Mouse (Mus musculus) urinary bladder, postnatal 14 days (tissue): ENCODE measurements around the gene Txnrd2.
A peak's percentile ranks its signal among the peaks of the same experiment; 100 is the strongest.

ENCODE experiments used
- DNase-seq: peaks from one replicate; pipeline ENCODE4 v3.0.0; 2021; ENCODE audit warnings: low spot score

Gene Txnrd2

DNA sequence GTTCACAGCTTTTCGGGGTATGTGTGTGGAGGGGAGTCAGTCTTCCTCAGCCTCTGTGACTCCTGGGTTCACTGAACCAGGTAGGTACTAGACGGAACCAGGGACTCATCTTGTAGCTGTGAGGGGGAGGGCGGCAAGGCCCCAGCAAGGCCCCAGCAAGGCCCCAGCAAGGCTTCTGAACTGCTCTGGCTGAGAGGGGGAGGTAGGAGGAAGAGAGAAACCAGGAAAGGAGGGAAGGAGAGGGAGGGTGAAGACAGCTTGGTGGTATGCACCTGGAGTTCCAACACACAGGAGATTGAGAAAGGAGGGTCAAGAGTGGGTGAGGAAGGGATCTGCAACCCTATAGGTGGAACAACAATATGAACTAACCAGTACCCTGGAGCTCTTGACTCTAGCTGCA is 9.3 kb upstream of the Txnrd2 start:
- no peak for DNase-seq

DNA sequence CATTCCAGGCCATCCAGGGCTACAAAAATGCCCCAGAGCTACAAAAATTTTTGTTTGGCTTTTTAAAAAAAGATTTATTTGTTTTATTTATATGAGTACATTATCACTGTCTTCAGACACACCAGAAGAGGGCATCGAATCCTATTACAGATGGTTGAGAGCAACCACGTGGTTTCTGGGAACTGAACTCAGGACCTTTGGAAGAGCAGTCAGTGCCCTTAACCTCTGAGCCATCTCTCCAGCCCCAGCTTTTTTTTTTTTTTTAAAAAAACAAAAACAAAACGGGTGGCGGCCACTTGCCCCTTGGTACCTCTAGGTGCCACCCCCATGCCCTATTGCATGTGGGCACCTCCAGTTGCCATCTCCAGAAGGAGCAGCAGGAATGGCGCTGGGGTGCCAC is 8.7 kb upstream of the Txnrd2 start:
- DNase-seq, result no peak

DNA sequence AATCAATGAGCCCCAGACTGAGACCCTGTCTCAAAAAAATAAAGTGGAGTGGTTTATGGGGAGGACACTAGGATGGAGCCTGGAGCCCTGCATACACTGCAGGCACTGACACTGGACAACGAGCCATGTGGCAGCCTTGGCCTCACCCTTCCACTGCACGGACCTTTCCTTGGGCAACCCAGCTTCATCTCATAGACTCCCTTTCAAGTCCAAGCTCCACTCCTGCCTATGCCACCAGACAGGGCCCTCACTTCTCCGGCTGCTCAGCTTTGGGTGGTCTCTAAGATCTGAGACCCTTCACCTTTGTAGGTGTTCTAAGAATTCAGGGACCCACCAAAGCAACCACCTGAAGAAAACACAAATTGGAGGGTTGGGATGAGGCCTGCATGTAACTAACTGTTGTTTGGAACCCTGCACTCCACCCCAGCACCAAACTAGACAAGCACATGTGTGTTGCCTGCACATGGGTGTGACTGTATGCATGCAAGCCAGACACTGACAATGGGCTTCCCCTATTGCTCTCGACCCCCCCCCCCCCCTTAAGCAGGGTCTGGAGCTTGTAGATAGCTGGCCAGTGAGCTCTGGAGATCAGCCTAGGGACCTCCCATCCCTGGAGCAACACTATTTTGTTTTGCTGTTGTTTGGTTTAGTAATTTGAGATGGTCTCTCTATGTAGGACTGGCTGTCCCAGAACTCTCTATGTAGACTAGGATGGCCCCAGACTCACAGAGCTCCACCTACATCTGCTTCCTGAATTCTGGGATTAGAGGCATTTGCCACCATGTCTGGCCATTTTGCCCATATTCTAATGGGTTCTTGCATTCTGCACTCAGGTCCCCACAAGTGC is 7.2 kb upstream of the Txnrd2 start:
- DNase-seq, result no peak

DNA sequence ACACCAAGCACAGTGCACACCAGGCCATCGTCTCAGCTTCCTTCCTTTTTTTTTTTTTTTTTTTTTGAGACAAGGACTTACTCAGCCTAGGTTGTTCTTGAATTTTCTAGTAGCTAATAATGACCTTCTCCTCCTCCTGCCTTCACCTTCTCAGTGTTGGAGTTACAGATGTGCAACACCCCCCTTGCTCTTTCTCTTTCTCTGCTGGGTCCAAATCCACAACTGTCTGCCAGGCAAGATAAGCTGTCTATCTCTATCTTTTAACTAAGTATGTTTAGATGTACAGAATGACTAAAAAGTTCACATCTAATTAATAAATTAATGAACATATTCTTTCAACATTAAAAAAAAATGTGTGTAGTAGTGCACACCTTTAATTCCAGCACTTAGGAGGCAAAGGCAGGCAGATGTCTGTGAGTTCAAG is 6.6 kb upstream of the Txnrd2 start:
- DNase-seq, result no peak

DNA sequence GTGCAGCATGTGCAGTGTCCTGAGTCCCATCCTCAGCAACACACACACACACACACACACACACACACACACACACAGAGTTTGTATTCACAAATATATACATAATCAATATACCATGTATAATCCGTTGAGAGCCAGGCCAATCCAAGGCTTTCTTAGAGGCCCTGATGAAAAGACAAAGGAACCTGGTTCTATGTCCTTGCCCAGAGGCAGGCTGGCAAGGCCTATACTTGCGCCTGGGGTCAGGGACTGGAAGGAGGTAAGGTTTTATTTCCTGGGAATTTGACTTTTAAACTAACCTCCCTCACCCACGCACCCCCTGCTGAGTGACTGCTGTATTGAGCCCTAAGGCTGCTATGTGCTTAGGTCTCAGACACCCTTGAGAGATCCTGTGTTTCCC is 5.6 kb upstream of the Txnrd2 start:
- no peak for DNase-seq

GRCm38 (mm10) chr16:18423203-18423914 is 2.8 kb upstream of the Txnrd2 start:
- DNase-seq, result no peak

DNA sequence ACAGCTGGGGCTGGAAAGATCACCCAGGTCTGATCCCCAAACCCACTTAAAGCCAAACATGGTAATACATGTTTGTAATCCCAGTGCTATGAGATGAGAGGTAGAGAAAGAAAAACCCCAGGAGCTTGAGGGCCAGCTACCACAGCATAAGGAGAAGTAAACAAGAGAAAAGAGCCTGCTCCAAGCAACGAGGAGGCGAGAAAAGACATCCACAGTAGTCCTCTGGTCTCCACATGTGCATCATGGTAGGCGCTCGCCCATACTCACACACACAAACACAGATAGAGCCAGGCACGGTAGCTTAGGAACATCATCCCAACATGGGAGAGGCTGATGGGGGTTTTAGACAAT is 2.3 kb upstream of the Txnrd2 start:
- no peak for DNase-seq

DNA sequence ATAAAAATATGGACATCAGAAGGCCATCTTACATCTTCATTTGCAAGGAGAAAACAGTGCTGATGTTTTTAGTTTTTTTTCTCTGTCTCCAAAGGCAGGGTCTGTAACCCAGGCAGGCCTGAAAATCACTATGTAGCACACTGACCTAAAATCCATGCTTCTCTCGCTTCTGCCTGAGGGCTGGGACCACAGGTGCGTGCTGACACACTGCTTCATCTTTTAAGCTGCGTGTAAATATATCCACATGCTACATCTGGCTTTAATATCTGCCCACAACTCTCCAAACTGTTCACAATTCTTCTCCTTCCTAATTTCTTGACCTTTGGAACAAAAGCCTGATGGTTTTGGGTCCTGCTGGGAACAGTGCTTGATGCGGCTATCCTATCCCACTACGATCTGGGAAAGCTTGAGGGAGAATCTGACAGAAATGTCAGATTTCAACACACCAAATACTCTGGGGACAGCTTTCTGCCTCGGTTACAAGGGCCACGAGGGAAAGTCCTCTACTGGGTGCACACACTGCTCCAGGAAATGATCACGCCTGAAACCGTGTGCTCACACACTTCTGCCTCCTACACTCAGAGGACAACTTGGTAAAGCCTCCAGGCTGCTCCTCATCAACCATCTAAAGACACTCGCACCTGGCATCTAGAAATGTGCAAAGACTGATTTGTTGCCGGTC is 1.7 kb upstream of the Txnrd2 start:
- no peak for DNase-seq

DNA sequence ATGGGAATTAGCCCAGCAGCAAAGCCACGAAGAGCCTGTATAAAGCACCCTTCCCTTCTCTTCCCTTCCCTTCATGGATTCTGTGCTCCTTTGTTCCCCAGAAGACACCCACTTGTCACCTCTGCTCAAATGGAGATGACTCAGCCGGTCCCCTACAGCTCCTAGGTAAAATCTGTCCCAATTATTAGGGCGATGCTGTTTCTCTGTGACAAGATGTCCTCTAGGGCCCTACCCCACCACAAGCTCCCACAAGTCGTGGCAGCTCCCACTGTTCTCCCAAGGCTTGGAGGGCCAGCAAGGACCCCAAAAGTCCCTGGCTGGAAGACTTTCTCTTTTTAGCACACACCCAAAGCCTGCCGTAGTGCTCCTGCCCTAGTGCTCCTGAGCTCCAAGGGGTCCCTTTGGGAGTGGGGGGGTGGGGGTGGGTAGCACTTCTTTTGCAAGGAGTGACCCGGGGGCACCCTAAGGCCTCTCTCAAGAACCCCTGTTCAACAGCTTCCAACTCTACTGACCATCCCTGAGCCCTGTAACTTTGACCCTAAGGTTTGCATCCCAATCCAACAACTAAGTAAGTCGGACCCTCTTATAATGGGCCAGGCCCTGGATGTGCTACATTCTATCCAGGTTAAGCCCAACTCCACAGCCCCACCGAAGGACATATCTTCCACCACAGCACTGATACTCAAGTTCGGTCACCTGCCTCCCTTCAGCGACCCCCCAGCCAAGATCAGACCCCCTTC is 539 bp upstream of the Txnrd2 start:
- DNase-seq, result no peak

- DNase-seq, result no peak
These were observed 657 bp downstream of the Txnrd2 start, which contains the start of gene Comt for GRCm38 (mm10) chr16:18426802-18427280. Gene Comt (minus strand): TSS chr16:18426852.

- DNase-seq, result no peak
These were observed 1.9 kb downstream of the Txnrd2 start for GRCm38 (mm10) chr16:18428011-18428515.

DNA sequence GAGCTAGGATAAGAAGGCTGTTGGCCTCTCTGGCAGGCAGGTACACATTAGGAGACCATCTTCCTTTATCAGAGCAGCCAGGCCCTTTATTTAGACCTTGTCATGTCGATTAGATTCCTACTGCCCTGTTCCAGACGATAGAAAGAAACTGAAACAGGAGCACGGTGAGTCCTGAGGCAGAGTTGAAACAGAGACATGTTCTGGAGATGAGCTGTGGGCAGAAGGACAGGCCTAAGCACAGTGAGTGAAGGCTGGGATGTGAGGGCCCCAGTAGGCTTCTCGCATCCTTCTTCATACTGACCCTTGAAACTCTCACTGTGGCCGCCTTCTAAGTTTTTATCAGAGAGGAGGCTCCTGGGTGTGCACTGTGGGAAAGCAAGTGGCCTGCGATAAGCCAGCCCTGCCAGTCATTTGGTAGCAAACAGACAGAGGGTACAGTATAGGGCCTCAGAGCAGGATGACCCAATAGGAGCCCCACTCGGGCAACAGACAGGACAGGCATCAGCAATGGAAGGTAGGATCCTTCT is 2.4 kb downstream of the Txnrd2 start:
- DNase-seq, result no peak

DNA sequence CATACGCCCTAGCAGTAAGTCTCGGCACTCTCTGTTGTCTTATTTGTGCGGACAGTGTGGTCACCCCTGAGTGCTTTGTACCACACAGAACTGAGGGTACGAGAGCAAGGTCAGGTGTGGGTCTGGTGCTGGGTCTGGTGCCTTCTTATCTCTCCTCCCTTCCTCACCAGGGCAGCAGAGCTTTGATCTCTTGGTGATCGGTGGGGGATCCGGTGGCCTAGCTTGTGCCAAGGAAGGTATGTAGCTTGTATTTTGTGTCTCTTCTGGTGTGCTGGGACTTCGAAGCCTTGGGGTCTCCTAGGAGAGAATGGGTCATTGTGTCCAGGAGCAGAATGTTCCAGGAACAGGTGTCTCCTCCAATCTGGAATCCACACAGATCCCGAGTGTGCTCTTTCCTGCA is 3.5 kb downstream of the Txnrd2 start:
- no peak for DNase-seq

DNA sequence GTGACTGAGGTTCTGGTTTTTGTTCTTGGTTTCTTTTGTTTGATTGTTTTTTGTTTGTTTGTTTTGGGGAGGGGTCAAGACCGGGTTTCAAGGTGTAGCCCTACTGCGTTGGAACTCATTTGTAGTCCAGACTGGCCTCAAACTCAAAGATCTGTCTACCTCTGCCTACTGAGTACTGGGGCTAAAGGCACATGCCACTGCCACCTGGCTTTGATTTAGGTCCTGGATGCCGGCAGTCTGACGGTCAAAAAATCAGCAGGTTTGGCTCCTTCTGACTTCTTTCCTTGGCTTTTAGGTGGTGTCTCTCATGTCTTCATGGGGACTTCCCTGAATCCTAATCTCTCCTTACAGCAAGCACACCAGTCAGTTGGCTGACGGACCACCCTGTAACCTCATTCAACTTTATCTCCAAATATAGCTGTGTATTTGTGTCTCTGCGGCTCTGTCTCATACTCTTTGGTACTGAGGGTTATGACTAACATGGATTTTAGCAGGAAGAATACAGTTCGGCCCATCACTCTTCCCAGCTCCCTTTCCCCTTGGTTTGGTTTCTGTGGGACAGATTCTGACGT is 4.5 kb downstream of the Txnrd2 start:
- DNase-seq, result no peak

GRCm38 (mm10) chr16:18433341-18433920 is 7.2 kb downstream of the Txnrd2 start:
- no peak for DNase-seq

GRCm38 (mm10) chr16:18436128-18436527 is 9.9 kb downstream of the Txnrd2 start:
- DNase-seq, result no peak

GRCm38 (mm10) chr16:18443385-18443841 is 17.2 kb downstream of the Txnrd2 start:
- peak; percentile 95 for DNase-seq

DNA sequence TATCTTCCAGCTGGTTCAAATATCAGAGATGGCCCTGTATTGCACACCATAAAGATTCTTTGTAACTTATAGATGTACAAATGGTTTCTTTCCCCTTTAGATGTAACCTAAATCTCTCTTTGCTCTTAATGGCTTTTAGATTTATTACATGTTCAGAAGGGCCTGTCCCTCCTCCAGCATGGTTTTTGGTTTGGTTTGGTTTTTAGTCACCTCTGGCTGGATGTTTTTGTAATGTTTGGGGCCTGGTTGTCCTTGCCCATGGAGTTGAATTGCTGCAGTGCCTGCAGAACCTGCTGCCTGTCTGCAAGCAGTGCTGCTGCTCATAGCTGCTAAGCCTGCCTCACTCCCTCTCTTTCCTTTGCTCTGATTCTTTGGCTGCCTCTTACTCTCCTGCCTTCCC is 21.1 kb downstream of the Txnrd2 start:
- DNase-seq, result no peak

GRCm38 (mm10) chr16:18448104-18448503 is 21.9 kb downstream of the Txnrd2 start:
- DNase-seq, result no peak

GRCm38 (mm10) chr16:18449005-18449404 is 22.8 kb downstream of the Txnrd2 start:
- DNase-seq, result peak; percentile 62
